Mouse (Mus musculus): ENCODE results near the gene Pik3cb. TPM values are rescaled to one million over a fixed set of nuclear protein-coding genes. Genes with fewer than 3 reads are reported as not detected.

Pik3cb gene
- total RNA-seq, 2 experiments from 2014 or later, result 4.6 to 12.3 TPM

GRCm38 (mm10) chr9:99152699-99153490 is 12.5 kb upstream of the Pik3cb start:
- ATAC-seq (replicated peaks; ENCODE audit: poor library complexity), result no peak

- peak; percentile 83 for ATAC-seq (replicated peaks; ENCODE audit: poor library complexity)
These were observed 6.7 kb upstream of the Pik3cb start for GRCm38 (mm10) chr9:99146855-99147735.

DNA sequence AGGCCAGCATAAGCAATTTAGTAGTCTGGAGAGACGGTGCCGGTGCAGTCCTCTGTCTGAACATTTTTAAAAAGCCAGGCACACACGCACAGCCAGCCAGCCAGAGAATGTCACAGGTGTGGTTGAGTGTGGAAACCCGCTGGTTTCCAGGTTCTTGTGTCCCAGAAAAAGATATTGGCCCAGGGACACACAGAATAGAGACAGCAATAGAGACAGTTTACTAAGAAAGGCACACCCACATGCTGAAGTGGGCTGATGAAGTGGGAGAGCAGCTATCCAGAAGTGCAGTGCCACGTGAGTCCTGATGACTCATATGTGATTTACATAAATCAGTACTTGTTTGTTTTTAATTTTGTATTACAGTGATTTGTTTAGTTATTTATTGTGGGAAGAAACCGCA is 5.3 kb upstream of the Pik3cb start:
- ATAC-seq (replicated peaks; ENCODE audit: poor library complexity), result no peak

DNA sequence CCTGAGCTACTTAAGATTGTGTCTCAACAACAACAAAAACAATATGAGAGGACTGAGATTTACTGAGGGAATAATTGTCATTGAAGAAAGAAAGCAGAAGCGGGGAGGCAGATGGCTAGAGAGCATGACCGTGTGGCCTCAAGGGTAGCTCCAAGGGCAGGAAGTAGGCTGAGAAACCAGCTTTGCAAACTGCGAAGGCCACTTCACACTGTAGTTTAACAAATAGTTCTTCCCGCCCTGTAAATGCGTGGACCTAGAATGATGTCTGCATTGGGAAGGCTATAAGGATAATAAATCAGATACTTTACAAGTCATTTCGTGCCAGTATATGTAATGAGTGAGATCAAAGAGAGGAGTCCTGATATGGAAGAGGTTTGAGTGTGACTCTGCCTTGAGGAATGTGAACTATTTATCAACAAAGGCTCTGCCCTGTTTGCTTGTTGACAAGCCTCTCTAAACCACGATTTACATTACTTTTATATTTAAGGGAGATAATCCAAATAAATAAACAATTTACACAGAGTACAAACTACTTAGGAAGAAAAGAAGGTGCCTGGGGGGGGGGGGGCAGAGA is 4.1 kb upstream of the Pik3cb start:
- ATAC-seq (replicated peaks; ENCODE audit: poor library complexity), result no peak

DNA sequence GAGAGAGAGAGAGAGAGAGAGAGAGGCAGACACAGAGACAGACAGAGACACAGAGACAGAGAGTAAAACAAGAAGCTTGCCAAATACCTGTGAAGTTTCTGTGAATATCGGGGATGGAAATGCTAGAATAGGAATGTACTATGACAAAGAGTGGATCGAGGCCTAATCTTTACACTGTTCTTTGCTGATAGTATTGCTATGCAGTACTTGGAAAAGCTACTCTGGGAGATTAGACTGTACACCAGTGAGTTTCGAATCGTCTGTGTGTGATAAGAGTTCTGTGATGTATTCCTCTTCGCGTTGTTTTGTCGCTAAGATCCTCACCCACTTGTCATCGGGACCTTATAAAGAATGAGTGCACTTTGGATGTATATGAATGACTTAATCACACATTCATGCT is 1.2 kb upstream of the Pik3cb start:
- ATAC-seq (replicated peaks; ENCODE audit: poor library complexity), result peak; percentile 42

GRCm38 (mm10) chr9:99141171-99141570 is 750 bp upstream of the Pik3cb start:
- ATAC-seq (replicated peaks; ENCODE audit: poor library complexity), result no peak

DNA sequence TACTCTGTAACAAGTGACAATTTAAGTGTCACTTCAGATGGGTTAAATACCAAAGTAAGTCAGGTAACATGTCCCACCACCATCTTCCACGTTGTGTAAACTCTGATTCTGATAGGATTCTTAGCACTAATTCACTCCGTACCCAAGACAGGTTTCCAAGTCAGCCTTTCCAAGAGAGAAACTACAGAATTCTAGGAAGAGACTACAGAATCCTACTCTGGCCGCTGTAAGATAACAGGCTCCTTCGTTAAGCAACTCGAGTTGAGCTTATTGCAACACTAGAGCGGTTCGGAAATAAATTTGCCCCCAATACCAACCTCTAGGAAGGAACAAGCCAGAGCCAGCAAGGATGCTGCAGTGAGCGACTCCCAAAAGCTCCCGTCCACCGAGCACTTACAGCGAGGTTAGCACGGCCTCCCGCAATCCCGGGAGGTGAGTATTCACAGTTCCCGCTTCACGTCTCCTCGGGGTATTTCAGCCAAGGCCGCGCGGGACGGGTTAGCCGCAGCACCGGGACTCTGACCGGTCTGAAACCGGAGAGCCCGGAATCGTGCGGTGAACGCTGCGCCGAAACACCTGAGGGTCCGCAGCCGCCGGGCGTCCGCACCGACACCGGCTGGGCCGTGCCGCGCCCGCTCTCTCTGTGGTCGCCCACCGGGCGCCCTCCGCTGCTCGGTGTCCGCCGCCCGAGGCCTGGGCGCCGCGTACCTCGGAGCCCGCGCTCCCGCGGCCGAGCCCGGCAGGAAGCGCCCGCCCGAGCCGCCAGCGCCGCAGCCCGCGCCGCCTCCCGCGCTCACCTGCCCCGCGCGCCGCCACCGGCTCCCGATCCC is 1.0 kb downstream of the Pik3cb start:
- peak; percentile 40 for ATAC-seq (replicated peaks; ENCODE audit: poor library complexity)

DNA sequence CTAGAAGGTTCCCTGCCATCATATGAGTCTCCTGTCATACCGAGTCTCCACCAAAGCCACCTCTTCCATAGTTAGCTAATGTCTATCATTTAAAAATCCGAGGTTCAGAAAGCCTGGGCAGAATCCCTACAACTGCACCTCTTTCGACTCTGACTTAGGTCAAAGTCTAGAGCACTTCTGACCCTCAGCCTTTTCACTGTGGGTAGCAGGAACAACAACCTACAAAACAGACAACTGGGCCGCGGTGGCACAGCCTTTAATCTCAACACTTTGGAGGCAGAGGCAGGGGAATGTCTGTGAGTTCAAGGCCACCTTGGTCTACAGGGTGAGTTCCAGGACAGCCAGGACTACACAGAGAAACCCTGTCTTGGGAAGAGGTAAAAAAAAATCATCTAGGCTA is 3.1 kb downstream of the Pik3cb start:
- no peak for ATAC-seq (replicated peaks; ENCODE audit: poor library complexity)

DNA sequence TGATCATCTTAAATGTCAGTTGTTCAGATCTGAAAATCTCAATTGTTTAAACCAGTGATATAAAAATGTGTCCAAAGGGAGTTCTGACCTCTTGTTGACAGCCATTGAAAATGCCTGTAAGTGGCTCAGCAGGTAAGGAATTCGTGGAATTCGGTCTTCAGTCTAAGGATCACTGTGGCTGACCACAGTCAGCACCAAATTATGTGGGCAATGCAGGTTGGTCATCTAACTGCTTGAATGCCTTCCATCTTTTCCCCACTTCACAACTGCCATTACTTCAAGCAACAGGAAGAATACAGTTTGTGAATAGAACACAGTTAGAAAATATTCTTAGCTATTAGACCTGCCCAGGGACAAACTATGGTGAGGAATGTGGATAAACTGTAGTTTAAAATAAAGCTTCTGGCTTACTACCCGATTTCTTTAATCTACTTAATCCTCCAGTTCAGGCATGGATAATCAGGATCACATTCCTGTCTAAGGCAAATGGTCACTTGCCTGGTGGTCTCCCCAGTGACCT is 8.4 kb downstream of the Pik3cb start:
- ATAC-seq (replicated peaks; ENCODE audit: poor library complexity), result no peak

GRCm38 (mm10) chr9:99131119-99131518 is 9.3 kb downstream of the Pik3cb start:
- 0 out of 2 replicates have a peak, but pooled peaks have one; percentile 34 for ATAC-seq (replicated peaks; ENCODE audit: poor library complexity)

DNA sequence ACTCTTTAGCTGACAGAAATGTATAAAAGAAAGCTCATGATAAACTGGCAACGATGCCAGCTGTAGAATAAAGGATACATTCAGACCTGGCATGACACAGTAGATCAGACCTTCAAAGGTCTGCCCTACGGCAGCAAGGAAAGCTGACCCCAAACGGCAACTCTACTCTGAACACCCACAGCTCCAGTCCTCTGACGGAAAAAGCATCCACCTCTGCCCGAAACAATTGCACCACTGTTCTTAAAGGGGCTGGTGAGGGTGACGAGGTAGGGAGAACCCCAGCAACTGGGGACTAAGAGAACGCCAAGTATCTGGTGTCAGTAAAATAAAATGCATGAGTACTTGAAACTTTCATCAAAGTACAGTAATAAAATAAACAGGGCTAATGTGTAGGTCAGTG is 12.8 kb downstream of the Pik3cb start:
- ATAC-seq (replicated peaks; ENCODE audit: poor library complexity), result no peak

DNA sequence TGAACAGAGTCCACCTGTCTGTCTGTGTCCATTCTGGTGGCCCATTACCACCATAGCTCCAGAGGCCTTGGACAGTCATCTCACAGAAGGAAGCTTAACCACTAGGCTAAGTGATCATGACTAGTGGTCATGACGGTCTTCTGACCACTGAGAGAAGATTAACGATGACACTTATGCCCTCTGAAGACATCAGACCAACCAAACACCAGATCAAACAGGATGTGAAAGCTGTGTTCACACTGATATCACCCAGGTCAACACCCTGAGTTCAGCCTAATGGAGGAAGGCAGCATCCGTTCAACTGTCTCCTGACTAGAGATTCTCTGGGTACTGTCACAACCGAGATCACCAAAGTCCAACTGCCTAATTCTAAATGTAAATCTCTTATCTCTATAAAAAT is 17.7 kb downstream of the Pik3cb start:
- peak; percentile 93 for ATAC-seq (replicated peaks; ENCODE audit: poor library complexity)

GRCm38 (mm10) chr9:99112409-99112808 is 28.0 kb downstream of the Pik3cb start:
- no peak for ATAC-seq (replicated peaks; ENCODE audit: poor library complexity)

DNA sequence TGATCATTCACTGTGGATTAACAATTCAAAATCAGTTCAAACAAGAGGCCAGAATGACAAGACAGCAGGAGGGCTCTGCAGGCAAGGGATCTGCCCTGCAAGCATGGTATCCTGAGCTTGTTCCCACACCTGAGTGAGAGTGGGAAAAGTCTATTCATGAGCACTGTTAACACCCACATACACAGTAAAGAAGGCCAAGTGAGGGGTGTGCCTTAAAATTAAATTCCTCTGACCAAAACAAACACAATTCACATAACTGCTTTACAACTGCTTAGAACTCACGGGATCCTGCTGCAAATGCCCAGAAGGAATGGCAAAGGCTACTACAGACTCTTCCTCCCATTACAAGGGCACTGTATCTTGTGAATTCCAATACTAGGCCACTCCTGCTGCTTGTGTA is 29.3 kb downstream of the Pik3cb start:
- no peak for ATAC-seq (replicated peaks; ENCODE audit: poor library complexity)

- ATAC-seq (replicated peaks; ENCODE audit: poor library complexity), result peak; percentile 51
These were observed 30.2 kb downstream of the Pik3cb start for GRCm38 (mm10) chr9:99110213-99110612.

DNA sequence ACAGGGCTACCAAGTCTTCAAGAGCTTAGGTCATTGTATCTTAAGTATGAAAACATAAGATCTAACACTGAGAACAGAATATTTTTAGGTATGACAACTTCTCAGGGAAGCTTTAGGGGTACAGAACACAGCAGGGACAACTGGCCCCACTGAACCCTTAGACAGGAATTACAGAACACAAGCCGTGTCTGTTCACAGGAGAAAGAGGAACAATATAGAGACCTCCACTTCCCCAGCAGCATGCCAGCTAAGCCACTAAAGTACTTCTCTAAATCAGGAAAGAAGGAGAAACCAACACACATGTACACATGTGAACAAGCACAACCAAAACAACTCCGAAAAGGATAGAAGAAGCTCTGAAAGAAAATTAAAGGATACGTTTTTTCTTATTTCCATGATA is 30.8 kb downstream of the Pik3cb start:
- ATAC-seq (replicated peaks; ENCODE audit: poor library complexity), result peak; percentile 92

- ATAC-seq (replicated peaks; ENCODE audit: poor library complexity), result no peak; the same call in 1 of the 2 replicates
These were observed 36.0 kb downstream of the Pik3cb start for GRCm38 (mm10) chr9:99104449-99104848.

- ATAC-seq (replicated peaks; ENCODE audit: poor library complexity), result no peak
These were observed 36.6 kb downstream of the Pik3cb start for GRCm38 (mm10) chr9:99103865-99104264.

- ATAC-seq (replicated peaks; ENCODE audit: poor library complexity), result peak; percentile 83
These were observed 41.8 kb downstream of the Pik3cb start for GRCm38 (mm10) chr9:99098482-99099129.

- ATAC-seq (replicated peaks; ENCODE audit: poor library complexity), result no peak
These were observed 42.8 kb downstream of the Pik3cb start for GRCm38 (mm10) chr9:99097668-99098067.
